Mouse (Mus musculus) forebrain, embryonic 13.5 days (tissue): ENCODE measurements around the gene Gal. TPM values are rescaled to one million over a fixed set of nuclear protein-coding genes. Genes with fewer than 3 reads are reported as not detected.

Experiments used
- ATAC-seq: fragments of 200-750 bp; cut with Nextera tagmentation; 2 replicates; pipeline ENCODE4 v1.8.0; 2017
- H3K27ac ChIP-seq: fragments of 300-500 bp; sonication (generic); 2 replicates; pipeline ENCODE4 v1.5.1; 2015; ENCODE audit warnings: inconsistent platforms, mild to moderate bottlenecking, moderate library complexity
- H3K27me3 ChIP-seq: fragments of 300-500 bp; sonication (generic); 2 replicates; pipeline ENCODE4 v1.6.1; 2015; ENCODE audit warnings: mild to moderate bottlenecking, inconsistent platforms
- H3K36me3 ChIP-seq: fragments of 300-500 bp; sonication (generic); 2 replicates; pipeline ENCODE4 v1.6.1; 2015; ENCODE audit warnings: mild to moderate bottlenecking, inconsistent platforms; ENCODE audit not compliant: poor library complexity, severe bottlenecking
- H3K4me1 ChIP-seq: fragments of 300-500 bp; sonication (generic); 2 replicates; pipeline ENCODE4 v1.6.1; 2015; ENCODE audit warnings: inconsistent platforms
- H3K4me2 ChIP-seq: fragments of 300-500 bp; sonication (generic); 2 replicates; pipeline ENCODE4 v1.6.1; 2015; ENCODE audit warnings: inconsistent platforms, mild to moderate bottlenecking, moderate library complexity
- H3K4me3 ChIP-seq: fragments of 300-500 bp; sonication (generic); 2 replicates; pipeline ENCODE4 v1.5.1; 2015; ENCODE audit warnings: mild to moderate bottlenecking, inconsistent platforms
- H3K9ac ChIP-seq: fragments of 300-500 bp; sonication (generic); 2 replicates; pipeline ENCODE4 v1.6.1; 2015; ENCODE audit warnings: mild to moderate bottlenecking, inconsistent platforms
- H3K9me3 ChIP-seq: fragments of 300-500 bp; sonication (generic); replicated peaks from 2 replicates; pipeline ENCODE4 v1.6.1; 2016; ENCODE audit warnings: inconsistent platforms
- WGBS: fragments of 180-500 bp; shearing (Covaris S2); methylation state at CpG from one replicate; pipeline ENCODE4 v1.1.7; 2015; 5-methylcytosine and 5-hydroxymethylcytosine counted together
- polyA plus RNA-seq: library from polyadenylated mRNA; unstranded; fragments of >200 nt; fragmentation: Nextera tagmentation; extraction: Ambion mirVana; gene quantifications from 2 replicates; pipeline ENCODE4 v1.2.1, GENCODE M21; 2015

The Gal gene
- polyA plus RNA-seq, 1 experiment from 2014 or later: 2.8 TPM

GRCm38 (mm10) chr19:3436840-3437239, 22.5 kb upstream of the Gal start:
- peaks cover 12% of the 10 kb centered on the region; the same call in 1 of the 2 replicates for H3K27me3 ChIP-seq
- no peak overlapping the region for H3K9ac ChIP-seq
- peaks cover 22% of the 10 kb centered on the region for H3K4me1 ChIP-seq
- H3K4me3 ChIP-seq: no peak overlapping the region
- ATAC-seq: no peak
- H3K36me3 ChIP-seq: no peaks in the 10 kb centered on the region
- no peak overlapping the region for H3K27ac ChIP-seq
- no peak overlapping the region for H3K4me2 ChIP-seq
- no peaks in the 10 kb centered on the region for H3K9me3 ChIP-seq
- 59% methylated on average over 9 of the region's 9 CpGs for WGBS

- Histone ChIP-seq H3K27me3 (peaks cover 12% of the 10 kb centered on the region; the same call in 1 of the 2 replicates), H3K27ac (no peak overlapping the region), H3K9me3 (no peaks in the 10 kb centered on the region), H3K4me2 (no peak overlapping the region), H3K4me3 (no peak overlapping the region), H3K4me1 (peaks cover 16% of the 10 kb centered on the region), H3K9ac (no peak overlapping the region), H3K36me3 (no peaks in the 10 kb centered on the region)
- 83% methylated on average over 3 of the region's 3 CpGs for WGBS
- no peak for ATAC-seq
Measured at GRCm38 (mm10) chr19:3435824-3436223, 21.5 kb upstream of the Gal start.

- Histone ChIP-seq H3K36me3 (no peaks in the 10 kb centered on the region), H3K4me2 (no peak overlapping the region), H3K4me3 (no peak overlapping the region), H3K9me3 (no peaks in the 10 kb centered on the region), H3K27ac (no peak overlapping the region), H3K4me1 (peaks cover 9% of the 10 kb centered on the region; the same call in 1 of the 2 replicates), H3K27me3 (peaks cover 12% of the 10 kb centered on the region; the same call in 1 of the 2 replicates), H3K9ac (no peak overlapping the region)
- WGBS: 33% methylated on average over 4 of the region's 4 CpGs
- ATAC-seq: no peak
Measured at GRCm38 (mm10) chr19:3434641-3435040, 20.3 kb upstream of the Gal start.

DNA sequence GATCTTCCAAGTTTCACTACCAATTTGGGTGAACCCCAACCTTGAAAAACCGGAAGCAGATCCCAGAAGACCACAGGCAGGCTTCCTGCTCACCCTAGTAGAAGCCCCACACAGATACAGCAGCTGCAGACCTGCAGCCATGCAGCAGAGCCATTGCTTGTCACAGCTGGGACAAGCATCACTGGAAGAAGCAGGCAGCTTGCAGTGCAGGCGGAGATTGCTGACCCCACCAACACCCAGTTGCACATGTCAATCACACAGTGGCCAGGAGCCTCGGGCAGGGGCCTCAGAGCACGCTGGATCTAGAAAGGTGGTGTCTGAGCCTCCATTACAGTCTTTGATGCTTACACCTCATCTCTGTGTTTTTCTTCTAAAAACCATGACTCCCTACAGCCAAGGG, 19.8 kb upstream of the Gal start:
- Histone ChIP-seq H3K4me2 (no peak overlapping the region), H3K4me1 (peaks cover 15% of the 10 kb centered on the region), H3K4me3 (no peak overlapping the region), H3K9me3 (no peaks in the 10 kb centered on the region), H3K27ac (no peak overlapping the region), H3K27me3 (peaks cover 12% of the 10 kb centered on the region; the same call in 1 of the 2 replicates), H3K36me3 (no peaks in the 10 kb centered on the region), H3K9ac (no peak overlapping the region)
- WGBS: 37% methylated on average over 4 of the region's 4 CpGs
- ATAC-seq: no peak

- Histone ChIP-seq H3K4me1 (peaks cover 18% of the 10 kb centered on the region), H3K9ac (no peak overlapping the region), H3K4me2 (no peak overlapping the region), H3K4me3 (no peak overlapping the region), H3K36me3 (no peaks in the 10 kb centered on the region), H3K27ac (no peak overlapping the region), H3K27me3 (no peaks in the 10 kb centered on the region), H3K9me3 (no peaks in the 10 kb centered on the region)
- 96% methylated on average over 2 of the region's 2 CpGs for WGBS
- no peak for ATAC-seq
Measured at GRCm38 (mm10) chr19:3431969-3432368, 17.6 kb upstream of the Gal start.

DNA sequence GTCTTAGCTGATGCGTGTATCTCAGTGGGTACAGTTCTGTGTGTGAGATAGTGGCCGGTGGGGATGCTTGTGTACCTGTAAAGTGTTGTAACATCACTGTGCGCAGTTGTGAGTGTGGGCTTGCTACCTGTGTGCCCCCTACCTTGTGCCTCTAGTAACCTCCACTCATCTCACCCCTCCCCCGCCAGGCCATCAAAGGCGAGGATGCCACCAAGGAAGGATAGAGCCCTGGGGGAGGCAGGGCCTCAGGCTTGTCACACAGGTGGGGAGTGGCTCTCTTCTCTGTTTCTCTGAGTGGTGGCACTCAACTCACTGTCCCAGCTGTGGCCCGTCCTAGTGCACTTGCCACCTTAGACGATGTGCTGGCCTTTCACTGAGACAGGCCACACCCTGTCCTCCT, 16.7 kb upstream of the Gal start:
- no peak overlapping the region for H3K4me2 ChIP-seq
- WGBS: 73% methylated on average over 7 of the region's 7 CpGs

DNA sequence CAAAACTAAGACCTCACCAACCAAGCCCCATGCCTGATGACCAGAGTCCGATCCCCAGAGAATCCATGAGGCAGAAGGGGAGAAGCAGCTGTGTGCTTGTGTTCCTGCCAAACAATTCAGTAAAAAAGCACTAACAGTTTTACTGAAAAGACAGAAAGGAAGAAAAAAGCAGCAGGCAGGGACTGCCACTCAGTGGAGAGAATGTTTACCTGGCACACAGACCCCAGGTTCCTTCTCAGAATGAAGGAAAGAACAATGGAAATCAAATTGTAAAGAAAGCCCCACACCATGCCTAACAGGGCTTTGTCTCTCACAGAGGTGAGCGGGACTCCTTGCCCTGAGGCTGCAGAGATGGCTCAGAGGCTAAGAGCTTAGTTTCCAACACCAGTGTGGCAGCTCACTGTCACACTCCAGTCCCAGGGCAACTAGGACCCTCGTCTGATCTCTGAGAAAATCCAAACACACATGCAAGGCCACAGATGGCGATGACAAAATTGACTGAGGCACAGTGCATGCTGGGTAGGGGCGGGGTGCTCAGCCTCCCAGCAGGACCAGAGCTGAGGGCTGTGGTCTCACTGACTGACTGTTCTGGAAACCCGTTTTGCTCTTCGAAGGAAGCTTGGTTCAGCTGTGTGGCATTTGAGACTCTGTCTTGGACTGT, 14.9 kb upstream of the Gal start:
- Histone ChIP-seq H3K9ac (no peak overlapping the region), H3K4me3 (no peak overlapping the region), H3K27ac (peak overlapping the region; percentile 66), H3K36me3 (no peaks in the 10 kb centered on the region), H3K4me2 (no peak overlapping the region), H3K27me3 (no peaks in the 10 kb centered on the region), H3K4me1 (peaks cover 18% of the 10 kb centered on the region), H3K9me3 (no peaks in the 10 kb centered on the region)
- 40% methylated on average over 7 of the region's 7 CpGs for WGBS
- ATAC-seq: peak; percentile 69

More for the DNA sequence above, 16.7 kb upstream of the Gal start:
- H3K27ac ChIP-seq: no peak overlapping the region
- peaks cover 18% of the 10 kb centered on the region for H3K4me1 ChIP-seq
- ATAC-seq: no peak
- no peak overlapping the region for H3K9ac ChIP-seq
- no peaks in the 10 kb centered on the region for H3K36me3 ChIP-seq
- H3K27me3 ChIP-seq: no peaks in the 10 kb centered on the region
- H3K9me3 ChIP-seq: no peaks in the 10 kb centered on the region
- no peak overlapping the region for H3K4me3 ChIP-seq

GRCm38 (mm10) chr19:3428057-3428830, 13.9 kb upstream of the Gal start:
- Histone ChIP-seq H3K36me3 (no peaks in the 10 kb centered on the region), H3K9ac (no peak overlapping the region), H3K4me3 (no peak overlapping the region), H3K4me2 (no peak overlapping the region), H3K27me3 (no peaks in the 10 kb centered on the region), H3K27ac (no peak overlapping the region), H3K9me3 (no peaks in the 10 kb centered on the region), H3K4me1 (peaks cover 10% of the 10 kb centered on the region)
- no peak for ATAC-seq
- 88% methylated on average over 15 of the region's 15 CpGs for WGBS

DNA sequence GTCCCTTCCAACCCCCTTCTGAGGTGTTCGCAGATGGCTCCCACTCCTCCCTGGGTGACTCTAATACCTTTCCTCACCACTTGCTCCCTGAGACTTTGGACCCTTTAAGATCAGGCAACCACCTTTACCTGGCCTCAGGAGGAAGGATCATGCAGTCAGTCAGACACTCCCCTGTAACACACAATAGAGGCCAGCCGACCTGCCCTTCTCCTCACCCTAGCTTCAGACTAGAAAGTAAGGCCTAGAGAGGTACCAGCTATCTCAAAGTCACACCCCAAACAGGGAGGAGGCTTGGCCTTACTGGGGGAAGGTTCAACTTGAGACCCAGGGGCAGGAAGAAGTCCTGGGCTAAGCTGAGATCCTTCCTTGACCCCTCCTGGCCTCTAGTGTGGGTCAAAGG, 9.9 kb upstream of the Gal start:
- H3K9ac ChIP-seq: no peak overlapping the region
- no peak overlapping the region for H3K27ac ChIP-seq
- no peak for ATAC-seq
- peaks cover 4% of the 10 kb centered on the region for H3K4me1 ChIP-seq
- H3K27me3 ChIP-seq: no peaks in the 10 kb centered on the region
- WGBS: 86% methylated on average over 2 of the region's 2 CpGs
- no peaks in the 10 kb centered on the region for H3K36me3 ChIP-seq
- H3K4me2 ChIP-seq: no peak overlapping the region
- no peak overlapping the region for H3K4me3 ChIP-seq
- no peaks in the 10 kb centered on the region for H3K9me3 ChIP-seq

GRCm38 (mm10) chr19:3422981-3423380, 8.6 kb upstream of the Gal start:
- 77% methylated on average over 4 of the region's 4 CpGs for WGBS

DNA sequence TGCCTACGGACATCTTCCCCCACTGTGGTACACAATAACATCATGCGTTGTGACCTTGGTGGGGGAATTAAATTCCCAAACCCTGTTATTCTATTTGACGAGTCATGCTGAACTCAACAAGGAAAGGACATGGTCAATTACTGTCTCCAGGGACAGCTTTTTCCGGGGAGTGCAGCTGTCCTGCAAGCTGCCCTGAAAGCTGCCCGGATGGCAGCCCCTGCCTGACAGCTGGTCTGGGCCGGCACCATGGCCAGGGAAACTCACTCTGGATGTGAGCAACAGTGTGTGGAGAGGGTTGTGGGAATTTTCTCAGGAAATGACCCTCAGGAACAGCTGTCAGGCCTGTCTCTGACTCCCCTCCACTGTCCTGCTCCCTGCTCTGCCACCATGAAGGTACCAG, 8.1 kb upstream of the Gal start:
- Histone ChIP-seq H3K4me1 (no peaks in the 10 kb centered on the region), H3K36me3 (no peaks in the 10 kb centered on the region), H3K9me3 (no peaks in the 10 kb centered on the region), H3K9ac (no peak overlapping the region), H3K4me3 (no peak overlapping the region), H3K27me3 (no peaks in the 10 kb centered on the region), H3K4me2 (no peak overlapping the region), H3K27ac (no peak overlapping the region)
- 47% methylated on average over 6 of the region's 6 CpGs for WGBS
- no peak for ATAC-seq

More at GRCm38 (mm10) chr19:3422981-3423380, 8.6 kb upstream of the Gal start:
- Histone ChIP-seq H3K4me2 (no peak overlapping the region), H3K27ac (no peak overlapping the region), H3K9me3 (no peaks in the 10 kb centered on the region), H3K4me3 (no peak overlapping the region), H3K4me1 (no peaks in the 10 kb centered on the region), H3K36me3 (no peaks in the 10 kb centered on the region), H3K27me3 (no peaks in the 10 kb centered on the region), H3K9ac (no peak overlapping the region)
- no peak for ATAC-seq

DNA sequence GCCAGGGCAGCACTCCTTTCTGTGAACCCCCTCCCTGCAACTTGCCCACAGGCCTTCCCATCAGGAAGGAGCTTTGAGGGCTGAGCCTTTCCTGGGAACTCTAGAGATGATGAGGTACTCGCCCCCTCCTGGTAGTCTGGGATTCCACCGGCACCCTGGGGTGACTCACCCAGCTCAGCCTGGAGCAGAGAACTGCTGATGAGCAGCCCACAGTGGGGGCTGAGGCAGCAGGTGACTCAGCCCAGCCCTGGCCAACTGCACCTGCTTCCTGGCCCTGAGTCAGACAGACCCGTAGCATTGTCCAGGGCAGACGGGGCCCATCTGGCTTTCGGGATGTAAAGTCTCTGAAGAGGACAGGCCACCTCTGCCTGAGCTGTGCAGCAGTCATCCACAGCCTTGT, 4.9 kb upstream of the Gal start:
- H3K4me1 ChIP-seq: peaks cover 4% of the 10 kb centered on the region
- H3K9ac ChIP-seq: no peak overlapping the region
- H3K4me3 ChIP-seq: no peak overlapping the region
- H3K4me2 ChIP-seq: no peak overlapping the region
- peaks cover 16% of the 10 kb centered on the region for H3K27me3 ChIP-seq
- H3K36me3 ChIP-seq: no peaks in the 10 kb centered on the region
- 70% methylated on average over 5 of the region's 5 CpGs for WGBS
- no peak for ATAC-seq
- no peak overlapping the region for H3K27ac ChIP-seq
- H3K9me3 ChIP-seq: no peaks in the 10 kb centered on the region
